Mouse (Mus musculus) urinary bladder, postnatal 14 days (tissue): ENCODE results near the gene Cpne5.
"Not testable (repeated sequence)": the region's sequence is repeated elsewhere in the genome, so short reads cannot be mapped to it uniquely, and the experiment has no call there.

ENCODE experiments used
- DNase-seq: peaks from one replicate; pipeline ENCODE4 v3.0.0; 2021; ENCODE audit warnings: low spot score

The Cpne5 gene

DNA sequence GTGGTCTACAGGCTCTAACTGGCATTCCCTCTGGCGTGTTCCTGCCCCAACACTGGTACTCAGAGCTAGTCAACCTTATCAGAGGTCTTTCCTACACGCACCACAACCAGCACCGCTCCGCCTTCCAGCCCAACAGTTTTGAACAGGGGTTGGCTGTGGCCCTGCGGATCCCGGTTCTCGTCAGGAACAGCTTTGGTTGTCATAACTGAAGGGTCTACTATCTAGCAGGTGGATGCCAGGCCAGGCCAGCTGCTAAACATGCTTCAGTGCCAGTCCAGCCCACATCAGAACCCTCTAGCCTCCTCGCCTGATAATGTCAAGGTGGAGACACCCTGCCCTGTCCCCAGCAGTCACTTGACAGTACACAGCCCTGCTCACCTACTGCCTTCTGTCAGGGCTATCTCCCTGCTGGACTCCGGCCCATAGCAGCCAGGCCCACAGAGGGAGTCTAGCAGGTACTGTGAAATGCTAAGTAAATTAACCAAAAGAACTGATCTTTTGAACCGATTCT, 19.1 kb upstream of the Cpne5 start:
- DNase-seq, result no peak

DNA sequence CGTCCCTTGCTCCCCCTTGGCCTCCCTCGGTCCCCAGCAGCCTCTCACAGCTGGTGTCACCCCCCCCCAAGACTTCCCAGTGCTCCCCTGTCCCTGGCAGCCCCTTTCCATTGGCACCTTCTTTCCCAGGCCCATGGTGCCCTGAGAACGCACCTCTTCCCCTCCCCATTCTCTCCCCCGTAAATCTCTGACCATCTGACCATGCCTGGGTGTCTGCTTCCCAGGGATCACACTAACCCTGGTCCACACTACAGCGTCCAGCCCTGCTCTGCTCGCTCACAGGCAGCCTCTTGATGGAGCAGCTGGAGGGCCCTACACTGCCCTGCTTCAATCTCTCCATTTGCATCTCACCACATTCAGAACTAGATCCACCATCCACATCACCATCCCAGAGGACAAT, 18.5 kb upstream of the Cpne5 start:
- DNase-seq, result no peak

DNA sequence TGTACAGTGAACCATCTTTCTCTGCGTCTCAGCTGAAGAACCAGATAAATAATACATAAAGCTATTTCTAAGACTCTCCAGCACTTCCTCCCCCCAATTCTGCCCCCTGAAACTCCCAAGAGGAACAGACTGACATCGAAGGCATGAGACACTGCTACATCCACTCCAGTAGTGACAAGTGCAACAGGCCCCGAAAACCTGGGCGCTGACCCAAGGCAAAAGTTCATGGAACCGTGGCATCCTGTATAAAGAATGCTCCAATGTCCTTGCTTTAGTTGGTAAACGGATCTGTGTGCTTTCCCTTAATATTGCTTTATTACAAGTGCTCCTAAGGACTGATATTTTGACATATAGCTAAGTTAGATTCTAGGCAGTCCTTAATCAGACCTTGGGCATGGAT, 16.8 kb upstream of the Cpne5 start:
- not testable (repeated sequence) for DNase-seq

DNA sequence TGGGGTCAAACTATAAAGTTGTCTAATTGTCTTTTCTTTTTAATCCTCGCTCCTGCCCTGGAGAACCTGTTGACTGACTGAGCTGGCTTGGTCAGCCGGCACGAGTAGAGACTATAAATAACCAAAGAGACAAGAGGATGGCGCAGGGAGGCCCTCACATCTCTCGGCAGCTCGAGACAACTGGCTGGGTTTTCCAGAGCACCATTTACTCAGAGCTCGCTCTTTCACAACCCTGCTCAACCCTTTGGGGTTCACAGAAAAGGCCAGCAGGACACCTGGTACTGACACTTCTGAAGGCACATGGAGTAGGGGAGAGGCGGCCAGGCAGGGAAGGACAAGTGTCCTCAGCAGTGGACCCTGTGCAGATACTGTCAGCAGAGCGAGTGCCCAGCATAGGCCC, 15.7 kb upstream of the Cpne5 start:
- DNase-seq, result no peak

DNA sequence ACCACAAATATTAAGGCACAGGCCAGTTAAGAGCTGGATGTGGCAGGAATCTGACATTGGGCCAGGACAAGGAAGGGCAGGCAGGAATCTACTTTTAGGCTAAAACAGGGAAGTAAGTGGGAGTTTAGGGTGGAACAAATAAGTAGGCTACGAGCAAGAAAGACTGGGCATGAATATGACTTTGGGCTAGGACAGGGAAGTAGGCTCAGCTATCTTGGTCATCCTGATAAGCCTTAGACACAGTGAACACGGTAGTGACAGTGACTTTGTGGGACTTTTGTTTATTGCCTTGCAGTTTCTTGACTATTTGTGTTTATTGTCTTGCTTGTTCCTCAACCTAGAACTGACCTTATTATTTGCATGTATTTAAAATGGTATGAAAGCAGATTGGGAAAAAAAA, 15.3 kb upstream of the Cpne5 start:
- no peak for DNase-seq

GRCm38 (mm10) chr17:29251608-29252390, 13.8 kb upstream of the Cpne5 start:
- peak; percentile 66 for DNase-seq

DNA sequence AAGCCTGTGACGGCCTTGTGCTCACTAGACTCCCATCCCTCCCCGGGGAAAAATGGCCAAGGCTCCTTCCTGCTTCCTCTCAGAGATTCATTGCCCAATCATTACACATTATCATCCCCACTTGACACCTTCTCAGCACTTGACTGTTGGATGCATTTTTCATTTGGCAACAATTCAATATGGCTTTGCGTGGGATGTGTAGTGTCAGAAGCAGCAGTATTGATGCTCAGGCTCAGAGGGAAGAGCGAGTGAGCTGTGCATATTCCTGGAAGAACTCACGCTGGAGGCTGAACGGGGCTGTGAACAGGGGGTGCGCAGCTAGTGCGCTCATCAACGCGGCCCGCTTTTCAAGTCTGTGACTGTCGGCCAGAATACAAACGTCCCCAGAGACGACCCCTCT, 13.0 kb upstream of the Cpne5 start:
- not testable (repeated sequence) for DNase-seq

GRCm38 (mm10) chr17:29249512-29249911, 11.5 kb upstream of the Cpne5 start:
- peak; percentile 46 for DNase-seq

- no peak for DNase-seq
Measured at GRCm38 (mm10) chr17:29247881-29248280, 9.9 kb upstream of the Cpne5 start.

GRCm38 (mm10) chr17:29246602-29247001, 8.6 kb upstream of the Cpne5 start:
- DNase-seq, result peak; percentile 37

GRCm38 (mm10) chr17:29245725-29246124, 7.8 kb upstream of the Cpne5 start:
- peak; percentile 16 for DNase-seq

- DNase-seq, result no peak
Measured at GRCm38 (mm10) chr17:29244912-29245311, 6.9 kb upstream of the Cpne5 start.

- DNase-seq, result no peak
Measured at GRCm38 (mm10) chr17:29238421-29238945, 516 bp upstream of the Cpne5 start.

GRCm38 (mm10) chr17:29237267-29237771, 648 bp downstream of the Cpne5 start:
- DNase-seq, result no peak

DNA sequence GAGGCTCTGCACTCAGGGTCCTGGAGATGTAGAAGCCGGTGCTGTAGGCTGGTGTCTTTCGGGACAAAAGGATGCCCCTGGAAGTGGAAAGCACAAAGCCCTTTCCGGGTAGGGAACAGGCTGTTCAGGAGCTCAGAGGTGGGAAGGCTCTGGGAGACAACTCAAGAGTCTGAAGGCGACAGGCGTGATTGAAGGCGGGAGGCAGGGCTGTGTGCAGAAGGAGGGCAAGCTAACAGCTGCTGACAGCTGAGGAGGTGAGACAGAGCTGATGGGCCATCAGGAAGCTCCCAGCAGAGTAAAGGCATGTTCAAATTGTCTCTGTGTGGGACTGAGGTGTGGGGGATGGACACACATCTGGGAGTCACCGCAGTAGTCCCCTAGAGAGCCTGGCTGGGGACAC, 1.9 kb downstream of the Cpne5 start:
- no peak for DNase-seq

DNA sequence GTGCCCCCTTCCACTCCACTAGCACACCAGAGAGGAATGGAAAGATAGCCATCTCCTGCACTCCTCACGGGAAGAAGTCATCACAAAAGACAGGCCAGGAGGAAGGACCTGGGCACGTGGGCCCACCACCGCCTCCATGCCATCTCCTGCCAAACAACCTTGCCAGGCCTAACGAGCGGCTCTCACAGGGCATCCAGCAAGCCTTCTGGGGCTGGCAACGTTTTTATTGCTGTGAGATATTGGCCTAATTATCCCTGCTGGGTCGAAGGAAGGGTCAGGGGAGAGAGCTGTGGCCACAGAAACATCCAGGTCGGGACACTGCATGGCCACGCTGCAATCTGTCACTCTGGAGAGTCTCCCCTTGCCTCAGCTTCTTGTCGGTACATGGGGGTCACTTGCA, 6.9 kb downstream of the Cpne5 start:
- no peak for DNase-seq

GRCm38 (mm10) chr17:29220631-29221030, 17.3 kb downstream of the Cpne5 start:
- DNase-seq, result no peak

- DNase-seq, result no peak
Measured at GRCm38 (mm10) chr17:29218017-29218416, 19.9 kb downstream of the Cpne5 start.

DNA sequence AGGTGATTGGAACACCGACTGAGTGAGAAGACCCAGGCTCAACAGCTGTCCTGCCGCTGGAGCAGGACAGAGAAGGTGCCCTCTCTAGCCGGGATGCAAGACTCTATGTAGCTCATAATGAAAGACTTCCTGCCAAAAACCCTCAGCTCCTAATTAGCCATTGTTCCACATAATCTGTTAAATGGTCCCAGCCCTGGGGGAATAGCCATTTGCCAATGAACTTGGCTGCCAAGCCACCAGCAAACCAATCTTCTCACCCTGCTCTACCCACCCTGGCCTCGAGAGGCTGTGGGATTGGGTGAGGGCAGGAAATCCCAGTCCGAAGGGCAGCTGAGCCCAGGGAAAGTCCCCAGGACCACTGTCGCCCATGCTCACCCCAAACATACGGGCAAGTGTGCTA, 21.9 kb downstream of the Cpne5 start:
- DNase-seq, result no peak

- no peak for DNase-seq
Measured at GRCm38 (mm10) chr17:29214655-29215054, 23.3 kb downstream of the Cpne5 start.

- no peak for DNase-seq
Measured at GRCm38 (mm10) chr17:29214193-29214456, 23.8 kb downstream of the Cpne5 start.

- DNase-seq, result no peak
Measured at GRCm38 (mm10) chr17:29213381-29214192, 24.4 kb downstream of the Cpne5 start.

DNA sequence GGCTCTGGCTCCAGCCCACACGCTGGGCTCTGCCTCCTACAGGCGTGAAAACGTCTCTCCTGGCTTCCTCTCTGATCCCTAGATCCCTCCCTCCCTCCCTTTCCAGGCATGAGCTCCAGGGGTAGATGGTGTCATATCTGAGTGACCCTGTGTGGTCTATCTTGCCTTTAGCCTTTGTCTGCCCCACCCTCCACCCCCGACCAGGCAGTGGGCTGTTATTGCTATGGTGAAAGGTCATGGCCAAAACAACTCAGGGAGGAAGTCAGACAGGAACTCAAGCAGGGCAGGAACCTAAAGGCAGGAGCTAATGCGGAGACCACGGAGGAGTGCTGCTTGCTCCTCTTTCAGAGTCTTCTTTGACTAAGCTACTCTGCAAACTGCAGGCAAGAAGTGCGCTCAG, 26.1 kb downstream of the Cpne5 start:
- no peak for DNase-seq
